Mouse (Mus musculus): ENCODE measurements at regions not wholly inside any gene's neighbourhood (a gene's known extent, or its start where the extent isn't known, plus 50 kb on each side); places are given as distances from the start of the nearest gene placed in this dataset.
"Not testable (repeated sequence)": the region's sequence is repeated elsewhere in the genome, so short reads cannot be mapped to it uniquely, and the experiment has no call there.

DNA sequence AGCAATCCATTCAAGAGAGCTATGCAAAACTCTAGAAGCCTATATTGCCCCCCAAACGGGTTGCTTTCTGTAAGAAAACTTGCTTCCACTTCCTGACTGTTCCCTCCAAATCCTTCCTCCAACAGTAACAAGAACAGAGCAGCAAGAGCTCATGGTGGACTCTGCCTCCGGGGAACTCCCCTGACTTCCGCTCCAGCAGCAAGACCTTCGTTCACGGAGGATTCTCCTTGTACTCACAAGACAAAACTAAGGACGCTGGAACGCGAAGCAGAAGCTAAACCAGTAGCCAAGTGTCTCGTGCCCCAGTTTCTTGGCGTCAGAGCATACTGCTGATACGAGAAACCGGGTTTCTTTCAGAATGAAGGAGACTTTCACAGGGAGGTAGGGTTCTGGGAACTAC, 50.7 kb downstream of the H2al2a start:
- no peak for DNase-seq (ENCODE audit: low spot score in 2 of 2)

DNA sequence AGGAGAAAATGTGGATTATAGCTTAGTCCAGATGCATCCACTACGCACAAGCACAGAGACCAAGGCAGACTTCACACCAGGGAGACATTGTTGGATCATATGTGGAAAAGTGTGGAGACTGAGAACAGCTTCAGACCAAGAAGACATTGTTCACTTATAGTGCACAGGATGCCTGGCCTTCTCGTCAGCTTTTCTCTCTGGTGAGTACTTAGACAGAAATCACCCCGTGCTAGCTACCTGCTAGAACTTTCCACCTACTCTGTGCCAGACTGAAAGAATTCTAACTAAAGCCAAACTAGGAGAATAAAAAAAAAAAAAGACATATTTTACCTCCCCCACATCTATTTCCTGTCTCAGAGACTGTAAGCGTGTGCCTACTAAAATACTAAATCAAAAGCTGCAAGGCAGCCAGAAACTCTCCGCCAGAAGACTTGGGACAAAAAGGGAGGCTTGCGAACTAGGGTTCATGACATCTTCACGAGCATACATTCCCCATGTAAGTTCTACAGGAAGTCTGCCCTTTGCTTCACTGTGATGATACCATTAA, 51.3 kb downstream of the H2al2a start:
- DNase-seq (ENCODE audit: low spot score in 2 of 2), result no peak

DNA sequence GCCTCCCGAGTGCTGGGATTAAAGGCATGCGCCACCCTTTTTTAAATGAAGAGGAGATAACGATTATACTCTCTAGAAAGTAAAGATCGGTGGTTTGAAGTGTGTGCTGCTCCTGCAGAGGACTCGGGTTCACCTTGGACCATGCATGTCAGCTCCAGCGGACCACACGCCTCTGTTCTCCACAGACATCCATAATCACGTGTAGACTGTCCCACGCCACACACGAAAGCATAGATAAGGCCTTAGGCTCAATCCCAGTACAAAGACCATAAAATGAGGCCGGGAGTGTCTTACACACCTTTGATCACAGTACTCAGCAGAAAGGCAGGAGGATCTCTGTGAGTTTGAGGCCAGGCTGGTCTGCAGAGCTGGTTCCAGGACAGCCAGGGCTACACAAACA, 53.3 kb downstream of the H2al2a start:
- DNase-seq (ENCODE audit: low spot score in 2 of 2), result no peak

DNA sequence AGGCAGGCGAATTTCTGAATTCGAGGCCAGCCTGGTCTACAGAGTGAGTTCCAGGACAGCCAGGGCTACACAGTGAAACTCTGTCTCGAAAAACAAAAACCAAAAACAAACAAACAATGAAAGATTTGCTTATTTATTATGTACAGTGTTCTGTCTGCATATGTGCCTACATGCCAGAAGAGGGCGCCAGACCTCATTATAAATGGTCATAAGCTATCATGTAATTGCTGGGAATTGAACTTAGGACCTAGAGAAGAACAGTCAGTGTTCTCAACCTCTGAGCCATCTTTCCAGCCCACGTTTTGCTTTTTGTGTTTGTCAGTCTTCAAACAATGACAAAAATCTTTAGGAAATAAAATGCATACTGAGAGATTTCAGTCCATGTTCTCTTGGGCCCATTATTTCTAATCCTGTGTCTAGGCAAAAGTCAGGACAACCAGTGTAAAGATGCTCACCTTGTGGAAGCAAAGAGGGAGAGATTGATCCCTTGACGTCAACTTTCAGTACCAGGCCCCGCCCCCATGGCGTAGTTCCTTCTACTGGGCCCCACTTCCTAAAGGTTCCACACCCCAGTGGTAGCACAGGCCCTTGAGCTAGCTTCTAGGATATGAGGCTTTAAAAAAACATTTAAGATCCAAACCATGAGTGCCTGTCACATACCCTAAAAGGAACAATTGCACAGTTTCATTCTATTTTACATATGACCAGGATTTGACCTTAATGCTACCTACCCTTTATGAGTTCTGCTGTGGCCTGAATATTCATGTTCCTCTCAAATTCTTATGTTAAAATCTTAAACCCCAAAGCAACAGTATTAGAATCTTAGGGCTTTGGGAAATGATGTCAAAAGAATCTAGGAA, 54.0 kb downstream of the H2al2a start:
- peak in 1 of 2 experiments; percentile 38 for DNase-seq (ENCODE audit: low spot score in 2 of 2)

DNA sequence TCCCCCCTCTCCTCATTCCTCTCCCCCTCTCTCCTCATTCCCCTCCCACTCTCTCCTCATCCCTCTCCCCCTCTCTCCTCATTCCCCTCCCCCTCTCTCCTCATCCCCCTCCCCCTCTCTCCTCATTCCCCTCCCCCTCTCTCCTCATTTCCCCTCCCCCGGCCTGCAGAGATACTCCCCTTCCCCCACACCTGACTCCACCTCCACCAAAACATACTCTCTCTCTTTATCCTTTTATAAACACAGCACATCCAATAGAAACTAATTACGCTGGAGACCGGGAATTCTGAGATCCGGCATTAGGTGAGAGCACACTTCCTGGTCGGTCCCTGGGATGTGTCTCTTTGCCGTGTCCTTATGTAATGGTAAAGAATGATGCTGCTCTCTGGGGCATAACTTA, 54.8 kb downstream of the H2al2a start:
- no peak for DNase-seq (ENCODE audit: low spot score in 2 of 2)

DNA sequence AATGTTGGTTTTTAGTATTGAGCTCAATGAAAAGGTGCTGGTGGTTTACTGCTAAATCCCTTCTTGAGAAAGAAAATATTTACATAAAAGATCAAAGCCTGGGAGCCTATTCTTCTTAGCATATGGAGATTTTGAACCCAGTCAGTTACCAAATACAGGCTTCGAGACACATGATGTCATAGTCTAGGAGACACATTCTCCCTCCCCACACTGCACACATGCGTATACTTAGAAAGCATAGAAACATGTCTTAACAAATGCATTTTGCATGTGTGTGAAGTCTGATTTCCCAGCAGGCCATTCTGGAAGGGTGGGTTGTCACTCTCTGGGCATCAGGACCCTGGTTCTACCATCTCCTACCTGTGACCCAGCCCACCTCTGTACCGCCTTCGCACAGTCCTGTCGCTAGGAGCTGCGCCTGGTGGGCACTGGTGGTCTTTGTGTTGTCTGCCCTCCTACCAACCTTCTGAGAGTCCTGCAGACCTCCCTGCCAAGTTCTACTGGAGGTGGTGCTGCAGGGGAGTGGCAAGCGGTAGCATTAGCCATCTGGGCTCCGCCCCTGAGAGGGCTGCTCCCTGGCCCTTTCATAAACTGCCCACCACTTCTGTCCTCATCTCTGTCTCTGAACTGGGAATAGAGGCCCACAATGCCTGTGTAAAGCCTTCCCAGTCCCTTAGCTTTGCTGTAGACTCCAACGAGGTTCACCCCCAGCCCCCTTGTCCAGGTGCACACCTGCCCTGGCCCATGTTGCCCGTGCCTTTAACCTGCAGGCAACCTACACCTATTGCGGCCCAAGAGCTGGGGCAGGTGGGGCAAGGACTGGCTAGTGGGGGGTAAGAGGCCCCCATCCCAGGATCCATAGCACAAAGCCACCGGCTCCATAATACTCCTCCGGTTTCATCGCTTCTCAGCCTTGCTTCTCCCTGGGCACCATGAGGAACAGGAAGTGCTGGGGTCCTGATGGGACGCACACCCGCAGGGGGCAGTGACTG, 56.6 kb downstream of the H2al2a start:
- DNase-seq (ENCODE audit: low spot score in 2 of 2), result not testable (repeated sequence)

GRCm38 (mm10) chr2:17939183-17939856, 57.4 kb downstream of the H2al2a start:
- no peak for DNase-seq (ENCODE audit: low spot score in 2 of 2)

DNA sequence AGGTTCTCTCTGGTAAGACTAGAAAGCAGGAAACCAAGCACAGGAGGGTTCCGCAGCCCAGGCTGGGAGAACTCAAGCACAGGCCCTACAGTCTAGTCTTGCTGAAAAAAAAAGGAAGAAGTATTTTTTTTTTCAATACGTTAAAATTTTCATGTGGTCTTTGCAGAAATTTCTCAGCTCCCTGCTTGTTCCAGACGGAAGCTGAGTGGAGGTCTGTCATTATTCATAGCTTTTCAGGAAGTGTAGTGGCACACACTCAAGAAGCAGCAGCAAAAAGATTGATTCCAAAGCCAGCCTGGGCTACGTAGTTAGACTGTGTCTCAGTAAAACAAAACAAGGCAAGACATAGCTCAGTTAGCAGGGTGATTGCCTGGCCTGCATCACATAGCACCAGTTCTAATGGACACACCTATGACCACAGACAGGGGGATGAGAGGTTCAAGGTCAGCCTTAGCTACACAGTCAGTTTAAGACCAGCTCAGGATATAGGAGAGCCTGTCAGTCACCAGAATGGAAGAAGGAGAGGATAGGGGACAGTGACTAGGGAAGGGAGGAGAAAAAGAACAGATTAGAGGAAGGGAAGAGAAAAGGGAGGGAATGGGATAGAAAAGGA, 60.1 kb downstream of the H2al2a start:
- no peak for DNase-seq (ENCODE audit: low spot score in 2 of 2)

- DNase-seq (ENCODE audit: low spot score in 2 of 2), result no peak
Observed at GRCm38 (mm10) chr2:17935916-17936315, 60.8 kb downstream of the H2al2a start.

GRCm38 (mm10) chr2:17935466-17935865, 61.3 kb downstream of the H2al2a start:
- DNase-seq (ENCODE audit: low spot score in 2 of 2), result no peak

DNA sequence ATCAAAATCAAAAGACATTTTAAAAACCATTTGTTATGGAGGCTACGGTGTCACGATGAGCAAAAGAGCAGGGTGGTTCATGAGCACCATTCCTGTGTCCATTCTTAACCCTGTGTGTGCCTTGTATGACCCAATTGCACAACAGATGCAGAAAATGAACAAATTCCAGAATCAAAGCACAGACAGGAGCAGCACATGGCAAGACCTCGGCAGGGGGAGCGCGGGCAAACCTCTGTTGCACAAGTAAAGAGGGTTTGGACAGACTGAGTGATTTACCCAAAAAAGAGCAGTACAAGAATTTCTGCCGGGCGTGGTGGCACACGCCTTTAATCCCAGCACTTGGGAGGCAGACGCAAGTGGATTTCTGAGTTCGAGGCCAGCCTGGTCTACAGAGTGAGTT, 62.1 kb downstream of the H2al2a start:
- no peak for DNase-seq (ENCODE audit: low spot score in 2 of 2)

DNA sequence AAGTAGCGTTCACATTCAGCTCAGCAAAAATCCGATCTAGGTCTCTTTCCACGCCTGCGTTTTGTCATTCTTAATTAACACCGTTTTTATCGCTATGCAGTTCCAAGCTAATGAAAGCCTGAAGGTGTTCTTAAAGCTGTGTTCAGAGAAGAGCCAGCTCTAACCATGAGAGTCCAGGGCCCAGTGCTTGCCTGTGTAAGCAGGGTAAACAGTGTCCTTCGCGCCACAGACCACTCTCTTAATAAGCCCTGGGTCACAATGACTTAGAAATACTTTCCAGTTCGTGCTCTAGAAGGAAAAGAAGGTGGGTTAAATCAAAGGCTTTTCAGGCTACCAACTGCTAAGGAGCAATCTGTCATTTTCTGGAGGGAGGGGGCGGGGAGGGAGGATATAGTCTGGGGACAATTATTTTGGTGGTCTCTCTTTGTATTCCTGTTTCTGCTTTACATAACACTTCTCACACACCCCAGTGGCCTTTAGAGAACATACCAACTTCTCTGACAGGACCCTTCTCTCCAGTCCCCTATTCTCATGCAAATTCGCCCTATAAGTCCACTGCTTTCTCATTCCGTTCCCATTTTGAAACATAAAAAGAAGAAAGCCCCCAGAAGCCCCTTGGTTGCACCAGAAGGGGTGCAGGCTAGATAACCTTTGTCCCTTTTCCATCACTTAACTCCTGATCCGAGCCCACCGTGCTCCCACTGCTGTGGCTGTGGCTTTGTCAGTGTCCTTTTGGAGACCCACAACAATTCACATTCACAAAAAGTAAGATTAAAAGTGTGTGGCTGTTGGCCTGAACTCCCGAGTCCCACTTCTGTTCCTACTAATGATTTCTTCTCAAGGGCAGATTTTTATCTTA, 63.6 kb downstream of the H2al2a start:
- no peak for DNase-seq (ENCODE audit: low spot score in 2 of 2)

GRCm38 (mm10) chr2:17932426-17932931, 64.3 kb downstream of the H2al2a start:
- no peak for DNase-seq (ENCODE audit: low spot score in 2 of 2)

DNA sequence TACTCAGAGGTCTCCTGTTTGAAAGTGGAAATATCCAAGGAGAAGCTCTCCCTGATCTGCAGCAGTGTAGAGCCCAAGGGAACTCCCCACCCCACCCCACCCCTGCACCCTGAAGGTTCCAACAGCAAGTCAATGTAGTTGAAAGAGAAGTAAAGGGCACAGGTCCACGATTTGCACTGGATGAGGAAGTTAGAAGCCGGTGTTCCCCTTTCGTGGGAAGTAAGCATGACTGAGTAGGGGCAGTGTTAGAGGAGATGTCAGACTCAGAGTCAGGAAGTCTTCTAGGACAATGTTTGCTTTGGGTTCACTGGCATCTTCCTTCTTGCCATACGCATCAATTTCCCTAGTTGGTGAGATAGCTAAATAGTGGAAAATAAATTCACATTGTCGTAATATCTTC, 64.9 kb downstream of the H2al2a start:
- peak in 1 of 2 experiments; percentile 23 for DNase-seq (ENCODE audit: low spot score in 2 of 2)

- DNase-seq (ENCODE audit: low spot score in 2 of 2), result no peak
Observed at GRCm38 (mm10) chr2:17918861-17919648, 77.7 kb downstream of the H2al2a start.

- DNase-seq (ENCODE audit: low spot score in 2 of 2), result no peak
Observed at GRCm38 (mm10) chr2:17917238-17917946, 79.4 kb downstream of the H2al2a start.

GRCm38 (mm10) chr2:17902616-17903015, 94.1 kb downstream of the H2al2a start:
- DNase-seq (ENCODE audit: low spot score in 2 of 2), result no peak

DNA sequence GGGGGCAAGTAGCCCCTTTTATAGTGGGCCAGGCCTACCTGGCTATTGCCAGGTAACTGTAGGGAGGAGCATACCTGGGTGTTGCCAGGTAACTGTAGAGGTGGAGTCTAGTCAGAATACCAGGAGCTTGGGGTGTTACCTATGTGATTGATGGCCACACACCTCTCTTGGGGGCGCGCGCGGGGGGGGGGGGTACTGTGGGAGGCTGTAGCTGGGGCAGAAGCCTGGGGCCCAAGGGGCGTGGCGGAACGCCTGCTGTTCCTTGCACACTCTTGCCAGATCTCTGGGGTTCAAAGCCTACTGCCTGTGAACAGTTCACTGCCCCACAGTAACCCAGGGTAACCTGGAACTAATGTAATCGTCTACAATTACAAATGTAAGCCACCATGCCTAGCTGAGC, 96.6 kb downstream of the H2al2a start:
- no peak for DNase-seq (ENCODE audit: low spot score in 2 of 2)

GRCm38 (mm10) chr2:17898780-17899179, 98.0 kb downstream of the H2al2a start:
- DNase-seq (ENCODE audit: low spot score in 2 of 2), result no peak
